Mouse (Mus musculus) subcutaneous adipose tissue, adult 2 months (tissue): Measurements from ENCODE around the gene Pdcd11. TPM values are rescaled to one million over a fixed set of nuclear protein-coding genes. Genes with fewer than 3 reads are reported as not detected.

ENCODE experiments used
- polyA plus RNA-seq: library from polyadenylated mRNA; depleted of rRNA; stranded (reverse); fragments of >200 nt; gene quantifications from 2 replicates; pipeline ENCODE4 v1.2.3, GENCODE M21; 2012; ENCODE audit warnings: low replicate concordance; rRNA removed

Pdcd11 gene
- 7.1 and 16.9 TPM in 2 replicates for polyA plus RNA-seq

GRCm38 (mm10) chr19:47090550-47091156 lies at the start of gene Pdcd11, which contains the start of gene Usmg5:
Gene Pdcd11, plus strand, starts transcription at chr19:47090768.
Gene Usmg5, minus strand, starts transcription at chr19:47090647.

GRCm38 (mm10) chr19:47050271-47051032 lies 40.1 kb upstream of the Pdcd11 start, which contains the start of gene Pcgf6:
Gene Pcgf6, minus strand, starts transcription at chr19:47050906.

GRCm38 (mm10) chr19:47067096-47067882 lies 23.3 kb upstream of the Pdcd11 start, which contains the start of gene Taf5:
Gene Taf5, plus strand, starts transcription at chr19:47067746.

GRCm38 (mm10) chr19:47137771-47138421 lies 47.3 kb downstream of the Pdcd11 start, which contains the start of gene Calhm2:
Gene Calhm2, minus strand, starts transcription at chr19:47138294.

GRCm38 (mm10) chr19:47144154-47144553 lies 53.6 kb downstream of the Pdcd11 start, which contains the start of gene Calhm1:
Gene Calhm1, minus strand, starts transcription at chr19:47144254.

GRCm38 (mm10) chr19:47157664-47158063 lies 67.1 kb downstream of the Pdcd11 start, which contains the start of gene Calhm3:
Gene Calhm3, minus strand, starts transcription at chr19:47157764.

GRCm38 (mm10) chr19:47178431-47179271 lies 88.1 kb downstream of the Pdcd11 start, which contains the start of gene Neurl1a:
Gene Neurl1a, plus strand, starts transcription at chr19:47178820.

Other genes with a start within 250 kb of the Pdcd11 start
- 0.10 and 0.13 TPM in 2 replicates for gene Ina, start 76.1 kb upstream of the Pdcd11 start, polyA plus RNA-seq
- gene Nt5c2, start 75.6 kb upstream of the Pdcd11 start, polyA plus RNA-seq: 15.3 and 28.4 TPM in 2 replicates
- 4.3 and 14.3 TPM in 2 replicates for gene Pcgf6, start 39.9 kb upstream of the Pdcd11 start, polyA plus RNA-seq
- gene Taf5, start 23.0 kb upstream of the Pdcd11 start, polyA plus RNA-seq: 1.7 and 3.0 TPM in 2 replicates
- 108 and 155 TPM in 2 replicates for gene Usmg5, start 121 bp upstream of the Pdcd11 start, polyA plus RNA-seq
- gene Calhm2, start 47.5 kb downstream of the Pdcd11 start, polyA plus RNA-seq: 14.0 and 22.3 TPM in 2 replicates
- not detected in 2 replicates for gene Calhm1, start 53.5 kb downstream of the Pdcd11 start, polyA plus RNA-seq
- gene Calhm3, start 67.0 kb downstream of the Pdcd11 start, polyA plus RNA-seq: not detected in 2 replicates
- 1.0 and 9.5 TPM in 2 replicates for gene Neurl1a, start 88.1 kb downstream of the Pdcd11 start, polyA plus RNA-seq